Mouse (Mus musculus) midbrain, embryonic 13.5 days (tissue): ENCODE data around the gene Smcr8. TPM values are rescaled to one million over a fixed set of nuclear protein-coding genes. Genes with fewer than 3 reads are reported as not detected.
"Not testable (repeated sequence)": the region's sequence is repeated elsewhere in the genome, so short reads cannot be mapped to it uniquely, and the experiment has no call there.

Experiments used
- ATAC-seq: fragments of 200-750 bp; cut with Nextera tagmentation; 2 replicates; pipeline ENCODE4 v1.8.0; 2017; ENCODE audit warnings: mild to moderate bottlenecking, moderate TSS enrichment, moderate library complexity
- H3K27ac ChIP-seq: fragments of 300-500 bp; sonication (generic); 2 replicates; pipeline ENCODE4 v1.5.1; 2015; ENCODE audit warnings: inconsistent platforms, mild to moderate bottlenecking, moderate library complexity
- H3K27me3 ChIP-seq: fragments of 300-500 bp; sonication (generic); 2 replicates; pipeline ENCODE4 v1.6.1; 2015; ENCODE audit warnings: mild to moderate bottlenecking, inconsistent platforms
- H3K36me3 ChIP-seq: fragments of 300-500 bp; sonication (generic); 2 replicates; pipeline ENCODE4 v1.6.1; 2015; ENCODE audit warnings: mild to moderate bottlenecking, inconsistent platforms
- H3K4me1 ChIP-seq: fragments of 300-500 bp; sonication (generic); replicated peaks from 2 replicates; pipeline ENCODE4 v1.6.1; 2015; ENCODE audit warnings: inconsistent platforms
- H3K4me2 ChIP-seq: fragments of 300-500 bp; sonication (generic); replicated peaks from 2 replicates; pipeline ENCODE4 v1.6.1; 2015; ENCODE audit warnings: moderate library complexity, mild to moderate bottlenecking, inconsistent platforms
- H3K4me3 ChIP-seq: fragments of 300-500 bp; sonication (generic); replicated peaks from 2 replicates; pipeline ENCODE4 v1.5.1; 2015; ENCODE audit warnings: mild to moderate bottlenecking, inconsistent platforms
- H3K9ac ChIP-seq: fragments of 300-500 bp; sonication (generic); replicated peaks from 2 replicates; pipeline ENCODE4 v1.6.1; 2015; ENCODE audit warnings: mild to moderate bottlenecking, inconsistent platforms
- H3K9me3 ChIP-seq: fragments of 300-500 bp; sonication (generic); 2 replicates; pipeline ENCODE4 v1.6.1; 2016; ENCODE audit warnings: mild to moderate bottlenecking, inconsistent platforms
- WGBS: fragments of 180-500 bp; shearing (Covaris S2); methylation state at CpG from one replicate; pipeline ENCODE4 v1.1.7; 2015; 5-methylcytosine and 5-hydroxymethylcytosine counted together
- polyA plus RNA-seq: library from polyadenylated mRNA; unstranded; fragments of >200 nt; fragmentation: Nextera tagmentation; extraction: Ambion mirVana; gene quantifications from 2 replicates; pipeline ENCODE4 v1.2.1, GENCODE M21; 2015

Gene Smcr8
- polyA plus RNA-seq, 1 experiment from 2014 or later: 7.5 TPM

DNA sequence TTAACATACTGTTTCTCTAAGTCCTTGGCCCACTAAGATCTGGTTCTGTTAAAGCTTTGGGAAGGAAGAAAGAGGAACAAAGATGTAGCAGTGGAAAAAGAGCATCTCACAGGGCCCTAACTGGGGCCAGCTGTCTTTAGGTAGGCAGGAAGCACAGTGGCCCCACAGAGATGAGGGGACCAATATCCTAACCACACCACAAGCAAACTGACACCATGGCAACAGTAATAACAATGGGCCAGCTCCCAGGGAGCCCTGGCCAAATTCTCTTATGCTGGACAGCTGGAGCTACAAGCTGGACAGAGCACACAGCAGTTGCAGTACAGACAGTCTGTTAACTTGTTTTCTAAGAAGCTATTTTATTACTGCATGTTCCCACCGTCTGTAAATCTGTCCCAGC, 10.3 kb downstream of the Smcr8 start:
- Histone ChIP-seq H3K36me3 (peaks cover 73% of the 10 kb centered on the region), H3K9me3 (no peaks in the 10 kb centered on the region), H3K4me3 (no peak overlapping the region), H3K9ac (no peak overlapping the region), H3K27me3 (no peaks in the 10 kb centered on the region), H3K4me2 (no peak overlapping the region), H3K4me1 (peaks cover 9% of the 10 kb centered on the region), H3K27ac (no peak overlapping the region)
- 48% methylated on average over 1 of the region's 1 CpGs for WGBS
- ATAC-seq: no peak

DNA sequence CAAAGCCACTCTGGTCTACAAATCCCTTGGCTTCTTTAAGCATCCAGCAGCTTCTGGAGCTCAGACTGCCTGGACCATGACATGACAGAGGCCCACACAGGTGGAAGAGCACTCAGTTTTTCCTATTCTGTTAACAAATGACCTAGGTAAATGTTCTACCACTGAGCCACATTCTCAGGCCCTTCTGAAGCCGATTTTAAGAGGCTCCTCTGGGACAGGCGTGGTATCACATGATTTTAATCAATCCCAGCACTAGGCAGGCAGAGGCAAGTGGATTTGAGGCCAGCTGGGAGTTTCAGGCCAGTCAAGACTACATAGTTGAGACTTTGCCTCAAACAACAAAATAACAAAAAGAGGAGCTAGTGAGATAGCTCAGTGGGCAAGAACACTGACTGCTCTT, 13.1 kb downstream of the Smcr8 start:
- WGBS: 90% methylated on average over 2 of the region's 2 CpGs
- H3K27ac ChIP-seq: no peak overlapping the region
- peaks cover 62% of the 10 kb centered on the region for H3K36me3 ChIP-seq
- H3K4me3 ChIP-seq: no peak overlapping the region
- H3K4me1 ChIP-seq: peaks cover 5% of the 10 kb centered on the region; the same call in 1 of the 2 replicates
- H3K9me3 ChIP-seq: no peaks in the 10 kb centered on the region
- ATAC-seq: no peak
- H3K9ac ChIP-seq: no peak overlapping the region
- H3K27me3 ChIP-seq: no peaks in the 10 kb centered on the region
- no peak overlapping the region for H3K4me2 ChIP-seq

DNA sequence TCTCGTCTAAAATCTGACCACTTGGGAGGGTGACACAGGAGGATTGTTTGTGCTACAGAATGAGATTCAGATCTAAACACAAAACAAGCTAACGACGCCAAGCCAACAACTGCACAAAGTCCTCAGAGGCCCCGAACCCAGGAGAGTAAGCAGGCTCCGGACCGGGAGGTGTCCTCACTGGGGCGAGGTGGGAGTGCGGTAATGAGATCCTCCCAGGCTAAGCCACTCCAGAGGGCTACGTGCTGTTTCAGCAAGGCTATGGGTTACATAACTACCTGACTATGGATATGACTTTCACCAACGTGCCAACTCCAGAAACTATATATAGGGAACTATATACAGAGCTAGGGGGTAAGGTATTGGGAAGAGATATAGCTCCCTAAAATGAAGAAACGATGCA, 19.0 kb downstream of the Smcr8 start:
- Histone ChIP-seq H3K9ac (no peak overlapping the region), H3K9me3 (no peaks in the 10 kb centered on the region), H3K4me3 (no peak overlapping the region), H3K36me3 (peaks cover 23% of the 10 kb centered on the region), H3K4me2 (no peak overlapping the region), H3K4me1 (no peaks in the 10 kb centered on the region), H3K27ac (no peak overlapping the region), H3K27me3 (no peaks in the 10 kb centered on the region)
- WGBS: 94% methylated on average over 11 of the region's 11 CpGs
- ATAC-seq: no peak

- H3K27me3 ChIP-seq: no peaks in the 10 kb centered on the region
- H3K9ac ChIP-seq: no peak overlapping the region
- peaks cover 13% of the 10 kb centered on the region; the same call in 1 of the 2 replicates for H3K36me3 ChIP-seq
- H3K27ac ChIP-seq: no peak overlapping the region
- no peak for ATAC-seq
- WGBS: 88% methylated on average over 4 of the region's 4 CpGs
- no peaks in the 10 kb centered on the region for H3K4me1 ChIP-seq
- no peaks in the 10 kb centered on the region for H3K9me3 ChIP-seq
- no peak overlapping the region for H3K4me3 ChIP-seq
- H3K4me2 ChIP-seq: no peak overlapping the region
These were observed 22.7 kb downstream of the Smcr8 start for GRCm38 (mm10) chr11:60799977-60800376.

DNA sequence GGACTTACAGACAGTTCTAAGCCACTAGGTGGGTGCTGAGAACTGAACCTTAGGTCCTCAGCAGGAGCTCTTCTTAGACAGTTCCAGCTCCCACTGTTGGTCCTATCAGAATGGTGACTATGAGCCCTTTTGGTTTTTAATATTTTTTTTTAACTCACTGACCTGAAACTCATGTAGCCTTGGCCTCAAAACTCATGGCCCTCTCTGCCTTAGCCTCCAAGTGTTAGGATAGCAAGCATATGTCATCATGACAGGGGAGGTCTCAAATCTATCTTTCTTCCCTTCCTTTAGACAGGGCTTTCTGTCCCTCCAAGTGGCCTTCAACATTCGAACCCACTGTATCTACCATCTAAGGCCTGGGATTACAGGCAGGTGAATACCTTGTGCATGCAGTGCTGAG, 23.6 kb downstream of the Smcr8 start:
- no peak overlapping the region for H3K4me3 ChIP-seq
- no peaks in the 10 kb centered on the region for H3K27me3 ChIP-seq
- 95% methylated on average over 1 of the region's 1 CpGs for WGBS
- peaks cover 12% of the 10 kb centered on the region; the same call in 1 of the 2 replicates for H3K36me3 ChIP-seq
- ATAC-seq: no peak
- H3K4me1 ChIP-seq: no peaks in the 10 kb centered on the region
- no peak overlapping the region for H3K27ac ChIP-seq
- no peak overlapping the region for H3K9ac ChIP-seq
- no peak overlapping the region for H3K4me2 ChIP-seq
- H3K9me3 ChIP-seq: no peaks in the 10 kb centered on the region

GRCm38 (mm10) chr11:60808286-60809070, 31.2 kb downstream of the Smcr8 start:
- WGBS: 81% methylated on average over 4 of the region's 4 CpGs
- no peak overlapping the region for H3K9ac ChIP-seq
- H3K9me3 ChIP-seq: no peaks in the 10 kb centered on the region
- H3K27ac ChIP-seq: no peak overlapping the region
- ATAC-seq: no peak
- H3K36me3 ChIP-seq: no peaks in the 10 kb centered on the region
- H3K4me2 ChIP-seq: no peak overlapping the region
- H3K4me3 ChIP-seq: no peak overlapping the region
- H3K4me1 ChIP-seq: peaks cover 28% of the 10 kb centered on the region
- H3K27me3 ChIP-seq: no peaks in the 10 kb centered on the region

- no peak overlapping the region for H3K9ac ChIP-seq
- no peaks in the 10 kb centered on the region for H3K9me3 ChIP-seq
- no peak for ATAC-seq
- H3K36me3 ChIP-seq: no peaks in the 10 kb centered on the region
- peaks cover 28% of the 10 kb centered on the region for H3K4me1 ChIP-seq
- no peaks in the 10 kb centered on the region for H3K27me3 ChIP-seq
- H3K27ac ChIP-seq: no peak overlapping the region
- peak overlapping the region; percentile 75 for H3K4me2 ChIP-seq
- WGBS: 73% methylated on average over 1 of the region's 1 CpGs
- H3K4me3 ChIP-seq: 0 out of 2 replicates have a peak overlapping the region, but pooled peaks have one; percentile 43
These were observed 32.2 kb downstream of the Smcr8 start for GRCm38 (mm10) chr11:60809546-60809945.

GRCm38 (mm10) chr11:60810046-60810965, 33.0 kb downstream of the Smcr8 start:
- H3K4me1 ChIP-seq: peaks cover 28% of the 10 kb centered on the region
- H3K9me3 ChIP-seq: no peaks in the 10 kb centered on the region
- whole genome bisulfite sequencing: 17% methylated on average over 14 of the region's 14 CpGs
- ATAC-seq: no peak
- no peak overlapping the region for H3K27ac ChIP-seq
- peak overlapping the region; percentile 43 for H3K4me3 ChIP-seq
- peak overlapping the region; percentile 47; the same call in 1 of the 2 replicates for H3K9ac ChIP-seq
- no peaks in the 10 kb centered on the region for H3K27me3 ChIP-seq
- H3K36me3 ChIP-seq: no peaks in the 10 kb centered on the region
- H3K4me2 ChIP-seq: peak overlapping the region; percentile 75

- Histone ChIP-seq H3K4me3 (peak overlapping the region; percentile 43), H3K9ac (peak overlapping the region; percentile 47; the same call in 1 of the 2 replicates), H3K27me3 (no peaks in the 10 kb centered on the region), H3K36me3 (no peaks in the 10 kb centered on the region), H3K27ac (no peak overlapping the region), H3K4me2 (peak overlapping the region; percentile 75), H3K4me1 (peaks cover 28% of the 10 kb centered on the region), H3K9me3 (no peaks in the 10 kb centered on the region)
- WGBS: under 1% methylated on average over 29 of the region's 29 CpGs
- ATAC-seq: peak; percentile 99
These were observed 33.7 kb downstream of the Smcr8 start for GRCm38 (mm10) chr11:60811054-60811460.

- H3K36me3 ChIP-seq, H3K27me3 ChIP-seq, ATAC-seq, H3K27ac ChIP-seq, H3K9me3 ChIP-seq: not testable (repeated sequence)
- Histone ChIP-seq H3K4me3 (peak within 1 kb of the TSS; percentile 43), H3K9ac (peak within 1 kb of the TSS; percentile 47; the same call in 1 of the 2 replicates), H3K4me1 (peaks cover 28% of the 10 kb centered on the region), H3K4me2 (peak within 1 kb of the TSS; percentile 75)
- WGBS: 27% methylated on average over 6 of the region's 6 CpGs
These were observed 34.3 kb downstream of the Smcr8 start, which contains the start of gene Shmt1 for GRCm38 (mm10) chr11:60811618-60812017. Shmt1 (minus strand) TSS chr11:60811718.

GRCm38 (mm10) chr11:60816398-60816797, 39.1 kb downstream of the Smcr8 start:
- Histone ChIP-seq H3K27me3 (no peaks in the 10 kb centered on the region), H3K27ac (no peak overlapping the region), H3K36me3 (no peaks in the 10 kb centered on the region), H3K4me1 (0 out of 2 replicates have a peak, but pooled peaks cover under 1% of the 10 kb centered on the region), H3K9ac (no peak overlapping the region), H3K4me3 (no peak overlapping the region), H3K4me2 (no peak overlapping the region), H3K9me3 (no peaks in the 10 kb centered on the region)
- 75% methylated on average over 5 of the region's 5 CpGs for WGBS
- no peak for ATAC-seq

DNA sequence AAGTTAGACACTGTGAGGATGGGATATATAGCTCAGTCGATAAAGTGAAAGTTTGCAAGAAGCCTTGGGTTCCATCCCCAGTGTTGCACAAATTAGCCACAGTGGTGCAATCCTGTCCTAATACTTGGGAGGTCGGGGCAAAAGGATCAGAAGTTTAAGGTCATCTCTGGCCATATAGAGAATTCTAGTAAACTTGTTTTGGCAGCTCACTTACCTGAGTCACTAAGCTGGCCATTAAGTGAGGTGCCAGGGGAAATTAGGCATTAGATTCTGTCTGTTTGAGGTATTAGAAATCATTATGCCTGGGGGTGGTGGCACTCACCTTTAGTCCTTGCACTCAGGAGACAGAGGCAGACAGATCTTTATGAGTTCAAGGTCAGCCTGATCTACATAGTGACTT, 46.4 kb downstream of the Smcr8 start:
- no peak overlapping the region for H3K9ac ChIP-seq
- 72% methylated on average over 2 of the region's 2 CpGs for WGBS
- H3K27me3 ChIP-seq: no peaks in the 10 kb centered on the region

More for the DNA sequence above, 46.4 kb downstream of the Smcr8 start:
- H3K4me3 ChIP-seq: no peak overlapping the region
- H3K4me1 ChIP-seq: no peaks in the 10 kb centered on the region
- H3K4me2 ChIP-seq: no peak overlapping the region
- H3K36me3 ChIP-seq: no peaks in the 10 kb centered on the region
- H3K27ac ChIP-seq: no peak overlapping the region
- no peaks in the 10 kb centered on the region for H3K9me3 ChIP-seq
- no peak for ATAC-seq
